Mouse (Mus musculus): Measurements from ENCODE around the gene Fmnl3.

GRCm38 (mm10) chr15:99335801-99336320, 34.4 kb downstream of the Fmnl3 start:
- no peak for TF ChIP-seq CTCF (IDR thresholded peaks at IDR 0.05; ENCODE audit: low read depth)
- TF ChIP-seq EP300 (optimal IDR thresholded peaks at IDR 0.05): no peak
